15 mouse cellular contexts compared by ENCODE assay signal in genomic region chr7:87539031-87539430, GRCm38 (mm10). TPM values are rescaled to one million over a fixed set of nuclear protein-coding genes. Genes with fewer than 3 reads are reported as not detected.
"Had no signal": no experiment of that assay in that cellular context is flagged by ENCODE, and none has a peak within 500 bp of the region (broad histone marks: within the 10 kb centered on the region; RNA-seq: fewer than 3 reads in every experiment).

No protein-coding gene starts in this region.

- DNase-seq: kidney, postnatal 10 days; kidney, postnatal 36 days; layer of hippocampus, postnatal 36 days; left cerebral cortex, postnatal 4 days; liver; lung, adult 18-20 months; lung, postnatal 10 days; lung, postnatal 36 days; midbrain, embryonic 14.5 days; thymus, adult 2 months; thymus, postnatal 14 days; thymus, postnatal 4 days had no signal

- ATAC-seq: liver, embryonic 12.5 days had no signal

RNA-seq across cellular contexts. Expression of gene Tyr, which starts 45.7 kb away (rescaled TPM):
- total RNA-seq: layer of hippocampus, postnatal 10 days; layer of hippocampus, postnatal 36 days; left cerebral cortex, postnatal 14 days had no signal
